Mouse (Mus musculus): ENCODE data around the gene Vat1l.
A peak's percentile ranks its signal among the peaks of the same experiment; 100 is the strongest.

The Vat1l gene

GRCm38 (mm10) chr8:114298253-114298652 lies 92.8 kb downstream of the Vat1l start:
- DNase-seq (ENCODE audit: low spot score in 2 of 2): no peak

GRCm38 (mm10) chr8:114300072-114300471 lies 94.7 kb downstream of the Vat1l start:
- no peak for DNase-seq (ENCODE audit: low spot score in 2 of 2)

DNA sequence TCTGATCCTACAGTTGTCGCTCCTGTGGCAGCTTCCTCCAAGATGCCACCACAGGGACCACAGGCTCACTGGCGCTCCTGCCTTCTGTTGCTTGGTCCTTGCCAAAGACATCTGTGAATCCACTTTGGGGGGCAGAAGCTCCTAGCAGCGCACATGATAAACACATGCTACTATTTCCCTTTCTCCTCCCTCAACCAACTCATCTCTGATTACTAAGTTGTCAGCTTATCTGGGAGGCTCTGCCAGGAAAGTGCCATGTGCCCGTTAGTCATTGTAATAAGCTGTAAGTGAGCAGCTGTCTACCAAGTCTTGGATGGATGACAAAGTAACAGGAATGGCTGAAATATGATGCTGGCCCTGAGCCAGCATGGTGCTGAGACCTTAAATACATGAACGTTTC lies 100.9 kb downstream of the Vat1l start:
- DNase-seq (ENCODE audit: low spot score in 2 of 2): no peak

DNA sequence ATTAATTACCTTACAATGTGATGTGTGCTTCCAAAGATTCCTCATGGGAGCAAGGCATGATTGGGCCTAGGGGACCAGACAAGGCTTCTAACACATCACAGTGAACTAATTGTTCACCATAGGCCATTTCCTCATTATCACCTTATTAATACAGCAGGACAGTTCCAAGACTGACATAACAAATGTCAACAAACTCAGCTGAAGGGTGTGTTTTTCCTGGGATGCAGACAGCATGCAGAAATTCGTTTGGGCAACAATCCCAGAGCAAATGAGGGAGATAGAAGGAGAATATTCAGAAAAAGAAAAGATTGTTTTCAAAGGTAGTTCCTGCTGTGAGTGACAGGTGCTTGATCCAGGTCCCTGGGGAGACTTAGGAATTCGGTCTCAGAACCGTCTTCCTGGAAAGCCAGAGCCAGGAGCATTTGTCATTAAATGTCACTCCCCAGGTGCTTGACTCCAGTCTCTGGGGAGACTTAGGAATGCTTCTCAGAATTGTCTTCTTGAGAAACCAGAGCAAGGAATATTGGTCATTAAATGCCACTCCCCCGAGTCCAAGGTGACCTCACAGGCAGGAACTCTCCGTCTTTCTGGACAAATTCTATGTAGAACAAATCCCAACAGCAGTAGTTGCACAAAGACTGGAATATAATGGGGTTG lies 109.4 kb downstream of the Vat1l start:
- no peak for DNase-seq (ENCODE audit: low spot score in 2 of 2)

GRCm38 (mm10) chr8:114318161-114318560 lies 112.7 kb downstream of the Vat1l start:
- no peak for DNase-seq (ENCODE audit: low spot score in 2 of 2)

- DNase-seq (ENCODE audit: low spot score in 2 of 2): no peak
Measured at GRCm38 (mm10) chr8:114322096-114322495, 116.7 kb downstream of the Vat1l start.

- DNase-seq (ENCODE audit: low spot score in 2 of 2): no peak
Measured at GRCm38 (mm10) chr8:114331928-114332327, 126.5 kb downstream of the Vat1l start.

GRCm38 (mm10) chr8:114332949-114333348 lies 127.5 kb downstream of the Vat1l start:
- DNase-seq (ENCODE audit: low spot score in 2 of 2): no peak

GRCm38 (mm10) chr8:114335721-114336120 lies 130.3 kb downstream of the Vat1l start:
- no peak for DNase-seq (ENCODE audit: low spot score in 2 of 2)

GRCm38 (mm10) chr8:114342276-114342675 lies 136.9 kb downstream of the Vat1l start:
- no peak for DNase-seq (ENCODE audit: low spot score in 2 of 2)

GRCm38 (mm10) chr8:114344789-114345188 lies 139.4 kb downstream of the Vat1l start:
- DNase-seq (ENCODE audit: low spot score in 2 of 2): no peak

GRCm38 (mm10) chr8:114346045-114346444 lies 140.6 kb downstream of the Vat1l start:
- DNase-seq (ENCODE audit: low spot score in 2 of 2): no peak

DNA sequence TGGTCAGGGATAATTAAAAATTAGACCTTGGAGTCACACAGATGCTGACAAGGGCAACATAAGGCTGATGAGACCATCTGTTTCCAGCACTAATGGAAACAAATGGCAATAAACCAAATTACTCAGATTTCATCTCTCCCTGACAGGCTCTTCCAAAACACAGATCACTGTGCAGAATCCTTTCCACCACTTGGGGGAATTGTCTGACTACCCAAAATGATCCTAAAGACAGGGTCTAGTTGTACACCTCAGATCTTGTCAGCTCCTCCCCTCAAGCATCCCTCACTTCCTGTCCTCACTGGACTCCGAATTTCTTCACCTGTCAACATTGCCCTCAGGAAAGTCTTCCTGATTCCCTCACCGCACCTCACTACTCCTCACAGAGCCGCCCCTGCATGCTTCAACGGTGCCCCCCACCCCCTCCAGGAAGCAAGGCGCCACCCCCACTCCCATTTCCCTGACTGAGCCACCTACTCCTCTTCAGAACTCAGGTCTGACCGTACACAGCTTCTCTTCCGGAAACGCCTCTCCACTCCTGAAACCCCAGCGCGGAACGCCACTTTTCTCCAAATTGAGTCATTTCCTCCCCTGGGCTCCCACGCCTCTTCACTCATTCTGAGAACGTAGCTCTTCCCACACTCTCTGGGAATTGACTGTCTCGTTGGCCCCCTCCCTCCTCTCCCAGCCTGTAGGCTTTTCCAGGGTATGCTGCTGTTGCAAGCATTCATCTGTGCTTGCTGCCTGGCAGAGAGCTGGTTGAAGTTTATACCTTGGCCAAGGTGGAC lies 146.4 kb downstream of the Vat1l start:
- DNase-seq (ENCODE audit: low spot score in 2 of 2): peak; percentile 11 to 47

- no peak for DNase-seq (ENCODE audit: low spot score in 2 of 2)
Measured at GRCm38 (mm10) chr8:114360506-114360905, 155.1 kb downstream of the Vat1l start.

- DNase-seq (ENCODE audit: low spot score in 2 of 2): no peak
Measured at GRCm38 (mm10) chr8:114363167-114363566, 157.8 kb downstream of the Vat1l start.

DNA sequence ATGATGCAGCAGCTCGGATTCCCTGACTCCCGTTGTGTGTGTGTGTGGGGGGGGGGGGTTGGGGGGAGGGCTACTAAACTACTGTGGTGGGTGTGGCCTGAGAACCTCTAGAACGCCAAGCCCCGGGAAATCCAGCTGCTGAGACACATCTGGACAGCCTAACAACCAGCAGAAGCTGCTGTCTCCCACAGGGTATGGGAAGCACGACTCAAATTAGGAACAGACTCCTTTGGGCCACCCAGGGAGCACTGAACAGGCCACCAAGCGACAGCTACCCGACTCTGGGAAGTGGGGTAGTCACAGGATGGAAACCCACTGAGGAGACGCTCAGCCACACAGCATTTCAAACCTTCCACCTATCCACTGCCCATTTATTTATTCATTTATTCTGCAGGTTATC lies 158.2 kb downstream of the Vat1l start:
- DNase-seq (ENCODE audit: low spot score in 2 of 2): no peak

- DNase-seq (ENCODE audit: low spot score in 2 of 2): peak; percentile 83 to 84
Measured at GRCm38 (mm10) chr8:114369038-114369976, 163.9 kb downstream of the Vat1l start.

DNA sequence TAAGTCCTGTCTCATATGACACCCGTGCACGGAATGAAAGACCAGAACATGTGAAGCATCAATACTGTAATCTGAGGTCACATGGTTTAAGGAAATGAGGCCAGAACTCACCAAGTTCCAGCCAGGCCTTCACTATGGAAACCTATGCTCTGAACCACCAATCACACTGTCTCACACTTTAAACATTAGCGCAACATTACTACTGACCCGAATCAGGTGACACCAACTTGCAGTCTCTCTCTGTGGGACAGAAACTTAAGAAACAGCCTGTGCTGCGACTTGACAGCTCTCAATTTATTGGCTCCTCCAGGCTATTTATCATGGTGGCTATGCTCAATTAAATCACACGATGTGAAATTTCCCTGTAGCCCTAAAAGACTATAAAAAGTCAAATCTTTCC lies 169.0 kb downstream of the Vat1l start:
- no peak for DNase-seq (ENCODE audit: low spot score in 2 of 2)

GRCm38 (mm10) chr8:114384189-114384588 lies 178.8 kb downstream of the Vat1l start:
- DNase-seq (ENCODE audit: low spot score in 2 of 2): no peak

DNA sequence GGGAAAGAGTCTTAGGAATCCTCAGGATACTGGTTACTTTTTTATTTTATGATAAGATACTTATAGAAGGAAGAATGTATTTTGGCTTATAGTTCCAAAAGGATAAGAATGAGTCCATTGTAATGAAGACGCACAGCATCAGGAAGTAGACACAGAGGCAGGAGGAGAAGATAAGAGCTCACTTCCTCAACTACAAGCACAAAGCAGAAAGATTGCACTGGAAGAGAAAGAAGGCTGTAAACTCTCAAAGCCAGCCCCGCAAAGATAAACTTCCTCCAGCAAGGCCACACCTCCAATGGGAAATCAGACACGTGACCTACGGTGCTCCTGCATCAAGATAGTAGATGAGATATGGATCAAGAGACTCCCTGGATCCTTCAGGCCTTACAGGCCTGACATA lies 182.1 kb downstream of the Vat1l start:
- DNase-seq (ENCODE audit: low spot score in 2 of 2): no peak

- DNase-seq (ENCODE audit: low spot score in 2 of 2): no peak
Measured at GRCm38 (mm10) chr8:114390465-114391254, 185.2 kb downstream of the Vat1l start.

Measured in frontal cortex, postnatal 25 days (tissue).